Mouse (Mus musculus) heart, adult 18-20 months (tissue): ENCODE data around the gene St5. TPM values are rescaled to one million over a fixed set of nuclear protein-coding genes. Genes with fewer than 3 reads are reported as not detected.
A peak's percentile ranks its signal among the peaks of the same experiment; 100 is the strongest.

ENCODE experiments used
- DNase-seq, 2 experiments: peaks; one replicate each; pipeline ENCODE4 v3.0.0; 2021 to 2022; ENCODE audit warnings: mixed read lengths in 1 of 2
- microRNA-seq, 2 experiments: library from miRNA; unstranded; fragments of <30 nt; microRNA quantifications; one replicate each; pipeline ENCODE4 v1.2.0; 2022
- total RNA-seq, 2 experiments: library from RNA; stranded (reverse); gene quantifications; 2 replicates each; pipeline ENCODE4 v1.2.3; 2021

Gene St5
- total RNA-seq, 2 experiments from 2014 or later, result 19.3 to 27.9 TPM

DNA sequence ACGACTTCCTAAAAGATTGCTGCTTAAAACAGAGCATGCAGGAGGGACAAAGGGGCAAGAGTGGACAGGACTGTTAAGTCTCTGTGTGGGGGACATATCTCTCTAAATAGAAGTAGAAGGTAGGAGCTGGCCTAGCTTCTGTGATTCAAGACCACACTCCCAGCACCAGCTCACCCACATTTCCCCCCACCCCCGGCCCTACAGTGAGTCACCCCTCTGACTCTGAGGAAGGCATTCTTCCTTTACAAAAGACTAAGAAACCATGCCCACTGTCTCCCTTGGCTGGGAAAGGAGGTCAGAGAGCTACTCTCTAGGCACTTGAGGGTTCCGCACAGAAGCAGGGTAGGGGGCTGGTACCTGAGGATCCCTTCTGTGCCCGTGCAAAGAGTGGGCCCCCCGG is 219.2 kb downstream of the St5 start:
- DNase-seq, result no peak

DNA sequence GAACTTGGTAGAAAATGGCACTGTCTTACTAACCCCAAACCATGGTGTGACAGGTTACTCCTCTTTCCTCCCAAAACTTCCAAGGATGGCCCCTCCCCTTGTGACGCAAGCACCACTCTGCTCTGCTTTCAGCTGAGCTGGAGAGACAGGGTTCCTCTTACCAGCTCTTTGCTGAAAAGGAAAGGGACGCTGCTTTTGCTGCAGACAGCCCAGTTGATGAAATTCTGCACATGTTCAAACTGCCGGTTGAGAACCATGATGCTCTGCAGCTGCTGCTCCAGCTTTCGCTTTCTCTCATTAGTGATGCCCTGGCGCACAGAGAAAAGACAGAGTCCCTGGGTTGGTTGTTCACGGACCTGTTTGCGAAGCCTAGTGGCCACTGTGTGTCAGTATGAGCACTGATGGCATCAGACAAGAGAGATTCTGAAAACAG is 222.6 kb downstream of the St5 start:
- peak; percentile 50 to 66 for DNase-seq

GRCm38 (mm10) chr7:109477926-109478325 is 225.5 kb downstream of the St5 start:
- no peak for DNase-seq

Small RNA genes within 50 kb of the gene (microRNA-seq; reads per million reads assigned to microRNA genes)
- 0 reads per million in 2 experiments for gene Gm47284

Other genes starting within 250 kb of the St5 start
- gene Trim66, start 195.5 kb downstream of the St5 start, total RNA-seq, result under 1 TPM; 0.07 to 0.23 TPM
- 10 to 100 TPM; 93.0 to 99.0 TPM for gene Rpl27a, start 184.5 kb downstream of the St5 start, total RNA-seq
- gene Akip1, start 85 bp upstream of the St5 start, total RNA-seq, result 10 to 100 TPM; 13.5 to 14.7 TPM
- gene BC051019, start 20.2 kb upstream of the St5 start, total RNA-seq, result under 1 TPM in 1 of 2 experiments, not detected in 1; 0.64 TPM
- gene Ascl3, start 28.1 kb upstream of the St5 start, total RNA-seq, result not detected
- 10 to 100 TPM; 29.2 to 31.1 TPM for gene Tmem9b, start 49.3 kb upstream of the St5 start, total RNA-seq
- under 1 TPM; 0.20 to 0.21 TPM for gene Nrip3, start 78.4 kb upstream of the St5 start, total RNA-seq
- 10 to 100 TPM; 24.1 to 32.0 TPM for gene Scube2, start 162.1 kb upstream of the St5 start, total RNA-seq